Mouse (Mus musculus): ENCODE results near the gene Slc25a5.

Slc25a5 gene

GRCm38 (mm10) chrX:36803189-36803588, 7.7 kb downstream of the Slc25a5 start:
- no peak for DNase-seq

- DNase-seq, result peak; percentile 82
Observed at GRCm38 (mm10) chrX:36804196-36804595, 8.7 kb downstream of the Slc25a5 start.

- DNase-seq, result no peak
Observed at GRCm38 (mm10) chrX:36805466-36806235, 10.2 kb downstream of the Slc25a5 start.

GRCm38 (mm10) chrX:36807360-36808317, 12.2 kb downstream of the Slc25a5 start:
- peak; percentile 93 for DNase-seq

- no peak for DNase-seq
Observed at GRCm38 (mm10) chrX:36808318-36808683, 12.8 kb downstream of the Slc25a5 start.

GRCm38 (mm10) chrX:36811377-36811776, 15.9 kb downstream of the Slc25a5 start:
- no peak for DNase-seq

- peak; percentile 87 for DNase-seq
Observed at GRCm38 (mm10) chrX:36814161-36814836, 18.8 kb downstream of the Slc25a5 start.

- peak; percentile 66 for DNase-seq
Observed at GRCm38 (mm10) chrX:36815022-36815421, 19.6 kb downstream of the Slc25a5 start.

- DNase-seq, result no peak
Observed at GRCm38 (mm10) chrX:36815439-36815838, 20.0 kb downstream of the Slc25a5 start.

- no peak for DNase-seq
Observed at GRCm38 (mm10) chrX:36816368-36816899, 21.0 kb downstream of the Slc25a5 start.

- no peak for DNase-seq
Observed at GRCm38 (mm10) chrX:36816953-36817441, 21.5 kb downstream of the Slc25a5 start.

GRCm38 (mm10) chrX:36819575-36819974, 24.1 kb downstream of the Slc25a5 start:
- DNase-seq, result peak; percentile 58

- peak; percentile 79 for DNase-seq
Observed at GRCm38 (mm10) chrX:36820201-36820600, 24.8 kb downstream of the Slc25a5 start.

GRCm38 (mm10) chrX:36823932-36824711, 28.7 kb downstream of the Slc25a5 start:
- DNase-seq, result peak; percentile 53

GRCm38 (mm10) chrX:36825032-36825431, 29.6 kb downstream of the Slc25a5 start:
- peak; percentile 83 for DNase-seq

- DNase-seq, result peak; percentile 54
Observed at GRCm38 (mm10) chrX:36826873-36827272, 31.4 kb downstream of the Slc25a5 start.

GRCm38 (mm10) chrX:36830271-36830670, 34.8 kb downstream of the Slc25a5 start:
- peak; percentile 73 for DNase-seq

GRCm38 (mm10) chrX:36831632-36832031, 36.2 kb downstream of the Slc25a5 start:
- no peak for DNase-seq

- peak; percentile 68 for DNase-seq
Observed at GRCm38 (mm10) chrX:36833397-36834084, 38.1 kb downstream of the Slc25a5 start.

GRCm38 (mm10) chrX:36837069-36837676, 41.7 kb downstream of the Slc25a5 start:
- no peak for DNase-seq

- DNase-seq, result peak; percentile 61
Observed at GRCm38 (mm10) chrX:36839391-36839790, 43.9 kb downstream of the Slc25a5 start.
